Mouse (Mus musculus): Measurements from ENCODE around the gene Tmed8. TPM values are rescaled to one million over a fixed set of nuclear protein-coding genes. Genes with fewer than 3 reads are reported as not detected.
A peak's percentile ranks its signal among the peaks of the same experiment; 100 is the strongest.
"Not testable (repeated sequence)": the region's sequence is repeated elsewhere in the genome, so short reads cannot be mapped to it uniquely, and the experiment has no call there.

The Tmed8 gene
- total RNA-seq (2021) = 10 to 100 TPM; 21.1 to 22.6 TPM

GRCm38 (mm10) chr12:87199973-87200586 lies at the start of gene Tmed8:
Tmed8 (minus strand) TSS chr12:87200454.
- peak; percentile 81 for DNase-seq
- intact Hi-C loops (cut with DNase I) = no loop called here

GRCm38 (mm10) chr12:87238632-87239031 lies 38.4 kb upstream of the Tmed8 start, which contains the start of gene Noxred1:
Noxred1 (minus strand) TSS chr12:87238732.
- intact Hi-C loops (cut with DNase I) = no loop called here
- DNase-seq = no peak

GRCm38 (mm10) chr12:87236882-87237483 lies 36.7 kb upstream of the Tmed8 start:
- intact Hi-C loops (cut with DNase I) = no loop called here
- no peak for DNase-seq

- no peak for DNase-seq
- intact Hi-C loops (cut with DNase I) = no loop called here
Observed at GRCm38 (mm10) chr12:87230379-87230895, 30.2 kb upstream of the Tmed8 start.

GRCm38 (mm10) chr12:87229633-87230032 lies 29.4 kb upstream of the Tmed8 start:
- no peak for DNase-seq
- intact Hi-C loops (cut with DNase I) = no loop called here

- intact Hi-C loops (cut with DNase I) = no loop called here
Observed at GRCm38 (mm10) chr12:87226801-87227200, 26.5 kb upstream of the Tmed8 start.

GRCm38 (mm10) chr12:87224950-87225349 lies 24.7 kb upstream of the Tmed8 start:
- intact Hi-C loops (cut with DNase I) = no loop called here
- DNase-seq = no peak

More at GRCm38 (mm10) chr12:87226801-87227200, 26.5 kb upstream of the Tmed8 start:
- DNase-seq = no peak

GRCm38 (mm10) chr12:87219362-87219761 lies 19.1 kb upstream of the Tmed8 start:
- intact Hi-C loops (cut with DNase I) = no loop called here
- peak; percentile 79 for DNase-seq

GRCm38 (mm10) chr12:87217596-87217995 lies 17.3 kb upstream of the Tmed8 start:
- intact Hi-C loops (cut with DNase I) = no loop called here
- no peak for DNase-seq

- intact Hi-C loops (cut with DNase I) = no loop called here
- DNase-seq = no peak
Observed at GRCm38 (mm10) chr12:87216053-87216452, 15.8 kb upstream of the Tmed8 start.

GRCm38 (mm10) chr12:87212844-87213606 lies 12.8 kb upstream of the Tmed8 start:
- intact Hi-C loops (cut with DNase I) = no loop called here
- DNase-seq = no peak

GRCm38 (mm10) chr12:87205789-87206188 lies 5.5 kb upstream of the Tmed8 start:
- DNase-seq; intact Hi-C loops (cut with DNase I): not testable (repeated sequence)

- DNase-seq = no peak
- intact Hi-C loops (cut with DNase I) = no loop called here
Observed at GRCm38 (mm10) chr12:87201694-87202093, 1.4 kb upstream of the Tmed8 start.

- intact Hi-C loops (cut with DNase I) = no loop called here
- DNase-seq = peak; percentile 47
Observed at GRCm38 (mm10) chr12:87199206-87199972, 865 bp downstream of the Tmed8 start, which contains the start of gene Samd15. Samd15 (plus strand) TSS chr12:87199723.

GRCm38 (mm10) chr12:87198792-87199191 lies 1.5 kb downstream of the Tmed8 start:
- no peak for DNase-seq
- intact Hi-C loops (cut with DNase I) = no loop called here

- DNase-seq = no peak
- intact Hi-C loops (cut with DNase I) = no loop called here
Observed at GRCm38 (mm10) chr12:87196310-87196709, 3.9 kb downstream of the Tmed8 start.

GRCm38 (mm10) chr12:87195069-87195468 lies 5.2 kb downstream of the Tmed8 start:
- no peak for DNase-seq
- intact Hi-C loops (cut with DNase I) = no loop called here

GRCm38 (mm10) chr12:87193008-87193407 lies 7.2 kb downstream of the Tmed8 start:
- no peak for DNase-seq
- intact Hi-C loops (cut with DNase I) = no loop called here

- intact Hi-C loops (cut with DNase I) = no loop called here
- DNase-seq = no peak
Observed at GRCm38 (mm10) chr12:87177631-87178030, 22.6 kb downstream of the Tmed8 start.

- DNase-seq = no peak
Observed at GRCm38 (mm10) chr12:87175194-87175946, 24.9 kb downstream of the Tmed8 start.

More at GRCm38 (mm10) chr12:87175194-87175946, 24.9 kb downstream of the Tmed8 start:
- intact Hi-C loops (cut with DNase I) = no loop called here
